Mouse (Mus musculus) midbrain, embryonic 12.5 days (tissue): Measurements from ENCODE around the gene Synm. TPM values are rescaled to one million over a fixed set of nuclear protein-coding genes. Genes with fewer than 3 reads are reported as not detected.

Source experiments
- ATAC-seq: fragments of 200-750 bp; cut with Nextera tagmentation; 2 replicates; pipeline ENCODE4 v1.8.0; 2017; ENCODE audit warnings: low read depth, moderate TSS enrichment, moderate library complexity; ENCODE audit not compliant: low FRiP score
- H3K27ac ChIP-seq: fragments of 300-500 bp; sonication (generic); replicated peaks from 2 replicates; pipeline ENCODE4 v1.5.1; 2016; ENCODE audit warnings: mild to moderate bottlenecking
- H3K27me3 ChIP-seq: fragments of 300-500 bp; sonication (generic); 2 replicates; pipeline ENCODE4 v1.6.1; 2016; ENCODE audit warnings: mild to moderate bottlenecking
- H3K36me3 ChIP-seq: fragments of 300-500 bp; sonication (generic); 2 replicates; pipeline ENCODE4 v1.6.1; 2016
- H3K4me1 ChIP-seq: fragments of 300-500 bp; sonication (generic); 2 replicates; pipeline ENCODE4 v1.6.1; 2016
- H3K4me2 ChIP-seq: fragments of 300-500 bp; sonication (generic); replicated peaks from 2 replicates; pipeline ENCODE4 v1.6.1; 2016; ENCODE audit warnings: mild to moderate bottlenecking, moderate library complexity
- H3K4me3 ChIP-seq: fragments of 300-500 bp; sonication (generic); 2 replicates; pipeline ENCODE4 v1.5.1; 2016; ENCODE audit warnings: mild to moderate bottlenecking
- H3K9ac ChIP-seq: fragments of 300-500 bp; sonication (generic); replicated peaks from 2 replicates; pipeline ENCODE4 v1.6.1; 2016; ENCODE audit warnings: mild to moderate bottlenecking, moderate library complexity
- H3K9me3 ChIP-seq: fragments of 300-500 bp; sonication (generic); 2 replicates; pipeline ENCODE4 v1.6.1; 2016; ENCODE audit warnings: mild to moderate bottlenecking
- WGBS: fragments of 180-500 bp; shearing (Covaris S2); methylation state at CpG from one replicate; pipeline ENCODE4 v1.1.7; 2016; 5-methylcytosine and 5-hydroxymethylcytosine counted together
- polyA plus RNA-seq: library from polyadenylated mRNA; unstranded; fragments of >200 nt; fragmentation: Nextera tagmentation; extraction: Ambion mirVana; gene quantifications from 2 replicates; pipeline ENCODE4 v1.2.1, GENCODE M21; 2016

Synm gene
- polyA plus RNA-seq, result 1.9 and 2.4 TPM in 2 replicates

- ATAC-seq, result peak; percentile 93
- Histone ChIP-seq H3K9me3 (no peaks in the 10 kb centered on the region), H3K4me1 (peaks cover 18% of the 10 kb centered on the region), H3K4me3 (peak within 1 kb of the TSS; percentile 61), H3K36me3 (no peaks in the 10 kb centered on the region), H3K27ac (peak within 1 kb of the TSS; percentile 43; the same call in 1 of the 2 replicates), H3K9ac (peak within 1 kb of the TSS; percentile 63), H3K4me2 (peak within 1 kb of the TSS; percentile 100), H3K27me3 (peaks cover 47% of the 10 kb centered on the region)
- 1% methylated on average over 36 of the region's 37 CpGs for WGBS
Measured at GRCm38 (mm10) chr7:67759629-67759995, at the start of gene Synm. Gene Synm, minus strand, starts transcription at chr7:67759742.

GRCm38 (mm10) chr7:67803857-67804215 lies 44.3 kb upstream of the Synm start:
- no peaks in the 10 kb centered on the region for H3K9me3 ChIP-seq
- 0 out of 2 replicates have a peak overlapping the region, but pooled peaks have one; percentile 34 for H3K9ac ChIP-seq
- H3K4me2 ChIP-seq, result peak overlapping the region; percentile 66
- peaks cover 11% of the 10 kb centered on the region for H3K4me1 ChIP-seq
- H3K36me3 ChIP-seq, result no peaks in the 10 kb centered on the region
- ATAC-seq, result no peak; the same call in none of the 2 replicates
- WGBS, result 14% methylated on average over 12 of the region's 13 CpGs
- H3K27me3 ChIP-seq, result peaks cover 21% of the 10 kb centered on the region
- no peak overlapping the region for H3K27ac ChIP-seq
- H3K4me3 ChIP-seq, result peak overlapping the region; percentile 33

DNA sequence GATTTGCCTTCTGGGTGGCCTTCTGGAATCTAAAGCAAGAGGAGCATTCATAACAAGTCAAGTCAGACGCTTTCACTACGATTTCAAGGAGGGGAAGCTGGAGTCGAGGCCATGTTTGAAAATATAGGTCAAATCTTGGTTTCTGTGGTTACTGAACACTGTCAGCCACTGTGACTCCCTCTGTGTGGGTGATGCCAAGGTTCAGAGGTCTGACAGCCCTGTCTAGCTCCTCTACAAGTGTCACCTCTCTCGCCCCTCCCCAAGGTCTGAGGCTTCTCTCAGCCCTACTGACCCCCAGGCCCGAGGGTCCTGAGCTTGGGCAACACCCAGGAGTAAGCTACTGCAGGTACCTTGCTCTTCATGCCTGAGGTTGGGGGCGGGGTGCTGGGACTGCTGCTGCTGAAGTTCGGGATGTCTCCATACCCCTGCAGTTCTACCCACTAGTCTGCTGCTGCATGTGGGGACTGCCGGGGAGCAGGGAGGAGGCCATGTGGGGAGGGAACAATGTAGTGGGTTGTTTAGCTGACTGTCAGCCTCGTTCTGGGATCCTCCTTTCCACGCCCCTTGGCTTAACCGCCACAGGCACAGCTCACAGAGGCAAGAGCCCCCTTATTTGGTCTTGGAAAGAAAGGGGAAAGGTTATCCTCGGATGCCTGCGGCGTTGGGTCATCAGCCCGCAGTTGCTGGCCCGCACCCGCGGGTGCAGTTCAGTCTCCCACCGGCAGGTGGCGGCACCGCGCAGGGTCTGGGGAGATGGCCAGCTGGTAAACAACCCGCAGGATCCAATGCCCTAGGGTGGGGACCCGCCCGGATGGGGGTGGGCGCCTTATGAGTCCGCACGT lies 43.7 kb upstream of the Synm start:
- WGBS, result 15% methylated on average over 28 of the region's 28 CpGs
- H3K4me2 ChIP-seq, result peak overlapping the region; percentile 66
- H3K4me1 ChIP-seq, result peaks cover 11% of the 10 kb centered on the region
- H3K4me3 ChIP-seq, result peak overlapping the region; percentile 33
- peaks cover 21% of the 10 kb centered on the region for H3K27me3 ChIP-seq
- H3K9ac ChIP-seq, result 0 out of 2 replicates have a peak overlapping the region, but pooled peaks have one; percentile 34
- H3K36me3 ChIP-seq, result no peaks in the 10 kb centered on the region
- peak; percentile 59 for ATAC-seq
- no peak overlapping the region for H3K27ac ChIP-seq
- no peaks in the 10 kb centered on the region for H3K9me3 ChIP-seq

DNA sequence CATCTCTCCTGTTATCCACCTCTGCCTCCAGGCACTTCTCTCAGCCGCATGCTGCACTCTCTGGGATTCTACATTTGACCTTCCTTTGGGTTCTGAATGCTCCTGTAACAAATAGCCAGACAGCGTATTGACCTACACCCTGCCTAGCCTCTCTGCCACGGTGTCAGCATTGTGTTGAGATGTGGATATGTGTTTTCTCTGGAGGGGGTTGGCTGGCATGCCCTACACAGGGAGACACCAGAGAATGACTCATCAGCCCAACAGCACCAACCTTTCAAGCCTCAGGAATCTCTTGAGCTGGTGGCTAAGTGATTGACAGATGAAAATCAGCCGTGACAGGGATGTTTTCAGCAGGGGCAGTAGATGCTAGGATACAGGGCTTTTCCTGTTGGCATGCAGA lies 41.5 kb upstream of the Synm start:
- WGBS, result 59% methylated on average over 4 of the region's 4 CpGs
- H3K4me1 ChIP-seq, result peaks cover 11% of the 10 kb centered on the region
- no peak for ATAC-seq
- H3K4me2 ChIP-seq, result no peak overlapping the region
- H3K27ac ChIP-seq, result no peak overlapping the region
- no peak overlapping the region for H3K4me3 ChIP-seq
- H3K36me3 ChIP-seq, result no peaks in the 10 kb centered on the region
- H3K27me3 ChIP-seq, result peaks cover 21% of the 10 kb centered on the region
- H3K9ac ChIP-seq, result no peak overlapping the region
- no peaks in the 10 kb centered on the region for H3K9me3 ChIP-seq

DNA sequence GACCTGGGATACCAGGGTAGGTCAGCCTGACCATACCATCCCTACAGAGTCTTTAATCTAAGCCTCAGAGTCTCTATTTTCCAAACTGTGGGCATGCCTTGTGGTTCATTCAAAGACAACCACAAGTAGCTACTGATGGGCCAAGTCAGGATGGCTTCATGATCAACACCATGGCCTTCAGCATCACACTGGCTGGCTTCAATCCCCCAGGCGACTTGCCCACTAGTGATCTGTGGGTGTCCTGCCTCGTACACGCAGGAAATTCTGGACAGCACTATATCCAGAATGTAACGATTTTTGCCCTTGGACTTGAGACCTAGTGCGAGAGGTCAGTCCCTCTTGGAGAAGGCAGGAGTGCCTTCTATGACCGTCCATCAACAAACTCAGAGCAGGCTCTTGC lies 41.0 kb upstream of the Synm start:
- H3K36me3 ChIP-seq, result no peaks in the 10 kb centered on the region
- no peaks in the 10 kb centered on the region for H3K9me3 ChIP-seq
- WGBS, result 90% methylated on average over 6 of the region's 6 CpGs
- H3K9ac ChIP-seq, result no peak overlapping the region
- peaks cover 11% of the 10 kb centered on the region for H3K4me1 ChIP-seq
- ATAC-seq, result no peak
- no peak overlapping the region for H3K27ac ChIP-seq
- no peak overlapping the region for H3K4me3 ChIP-seq
- H3K27me3 ChIP-seq, result peaks cover 21% of the 10 kb centered on the region
- no peak overlapping the region for H3K4me2 ChIP-seq

DNA sequence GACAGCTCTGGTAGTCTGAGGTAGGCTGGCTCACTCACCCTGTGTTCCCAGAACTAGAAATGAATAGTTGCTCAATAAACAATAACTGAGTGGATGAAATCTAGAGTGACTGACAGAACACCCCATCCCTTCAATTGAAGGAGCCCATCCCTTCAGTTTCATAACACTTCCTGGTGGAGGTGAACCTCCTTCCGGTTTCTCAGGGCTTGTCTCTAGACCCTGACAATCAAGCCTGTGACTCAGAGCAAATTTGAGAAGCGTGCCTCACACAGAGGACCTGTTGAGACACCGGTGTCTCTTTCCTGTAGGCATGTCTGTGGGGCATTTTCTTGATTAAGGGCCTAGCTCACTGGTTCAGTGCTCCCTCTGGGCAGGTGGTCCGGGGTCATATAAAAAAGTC lies 38.9 kb upstream of the Synm start:
- Histone ChIP-seq H3K27me3 (peaks cover 11% of the 10 kb centered on the region), H3K36me3 (no peaks in the 10 kb centered on the region), H3K4me3 (no peak overlapping the region), H3K4me2 (no peak overlapping the region), H3K9ac (no peak overlapping the region), H3K9me3 (no peaks in the 10 kb centered on the region), H3K4me1 (peaks cover 5% of the 10 kb centered on the region), H3K27ac (no peak overlapping the region)
- 84% methylated on average over 4 of the region's 4 CpGs for WGBS
- no peak for ATAC-seq

DNA sequence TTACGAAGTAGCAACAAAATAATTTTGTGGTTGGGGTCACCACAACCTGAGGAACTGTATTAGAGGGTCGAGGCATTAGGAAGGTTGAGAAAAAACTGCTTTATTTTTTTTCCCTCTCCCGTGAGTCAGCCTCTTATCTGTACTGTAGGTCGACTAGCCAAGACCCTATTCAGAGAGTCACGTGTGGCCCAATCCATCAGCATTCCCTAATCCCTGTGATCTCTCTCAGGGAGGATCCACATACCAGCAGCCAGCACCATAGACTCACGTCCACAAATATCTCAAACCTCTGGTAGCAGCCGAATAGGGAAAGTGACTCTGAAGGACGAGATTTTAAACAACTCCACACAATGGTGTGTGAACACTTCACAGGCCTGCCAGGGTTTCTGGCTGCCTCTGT lies 37.5 kb upstream of the Synm start:
- no peaks in the 10 kb centered on the region for H3K36me3 ChIP-seq
- H3K9ac ChIP-seq, result no peak overlapping the region
- no peak overlapping the region for H3K27ac ChIP-seq
- no peak overlapping the region for H3K4me2 ChIP-seq
- H3K9me3 ChIP-seq, result no peaks in the 10 kb centered on the region
- no peak for ATAC-seq
- no peaks in the 10 kb centered on the region for H3K4me1 ChIP-seq
- 33% methylated on average over 8 of the region's 8 CpGs for WGBS
- H3K4me3 ChIP-seq, result no peak overlapping the region
- no peaks in the 10 kb centered on the region; the same call in 1 of the 2 replicates for H3K27me3 ChIP-seq

GRCm38 (mm10) chr7:67793449-67793848 lies 33.9 kb upstream of the Synm start:
- H3K27ac ChIP-seq, result no peak overlapping the region
- H3K27me3 ChIP-seq, result no peaks in the 10 kb centered on the region
- 74% methylated on average over 7 of the region's 7 CpGs for WGBS
- H3K36me3 ChIP-seq, result no peaks in the 10 kb centered on the region
- no peaks in the 10 kb centered on the region for H3K9me3 ChIP-seq
- no peaks in the 10 kb centered on the region for H3K4me1 ChIP-seq
- no peak for ATAC-seq
- no peak overlapping the region for H3K4me3 ChIP-seq
- H3K4me2 ChIP-seq, result no peak overlapping the region
- H3K9ac ChIP-seq, result no peak overlapping the region

GRCm38 (mm10) chr7:67791256-67791655 lies 31.7 kb upstream of the Synm start:
- ATAC-seq, result no peak
- 64% methylated on average over 7 of the region's 7 CpGs for WGBS
- H3K27ac ChIP-seq, result no peak overlapping the region
- H3K4me1 ChIP-seq, result no peaks in the 10 kb centered on the region
- H3K9me3 ChIP-seq, result no peaks in the 10 kb centered on the region
- H3K36me3 ChIP-seq, result no peaks in the 10 kb centered on the region
- no peak overlapping the region for H3K4me3 ChIP-seq
- H3K4me2 ChIP-seq, result no peak overlapping the region
- H3K27me3 ChIP-seq, result no peaks in the 10 kb centered on the region
- H3K9ac ChIP-seq, result no peak overlapping the region

DNA sequence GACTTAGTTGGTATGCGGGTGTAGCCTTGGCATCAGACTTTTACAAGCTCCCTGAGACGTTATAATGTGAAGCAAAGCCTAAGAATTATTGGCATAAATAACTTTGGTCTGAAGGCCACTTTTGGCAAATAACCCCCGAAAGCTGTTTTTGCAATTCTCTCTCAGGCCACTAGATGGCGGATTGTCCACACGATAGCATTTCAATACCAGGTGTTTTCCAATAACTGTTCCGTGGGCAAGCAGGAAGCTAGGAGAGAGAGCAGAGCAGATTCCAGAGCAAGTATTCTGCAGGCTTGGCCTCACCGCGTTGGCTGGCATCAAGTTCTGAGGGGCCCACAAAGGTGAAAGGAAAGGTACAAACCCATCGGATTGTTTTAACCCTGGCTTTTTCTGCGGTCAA lies 29.2 kb upstream of the Synm start:
- Histone ChIP-seq H3K4me1 (no peaks in the 10 kb centered on the region), H3K4me3 (no peak overlapping the region), H3K9ac (no peak overlapping the region), H3K9me3 (no peaks in the 10 kb centered on the region), H3K27me3 (no peaks in the 10 kb centered on the region), H3K4me2 (no peak overlapping the region), H3K27ac (no peak overlapping the region), H3K36me3 (no peaks in the 10 kb centered on the region)
- 14% methylated on average over 10 of the region's 10 CpGs for WGBS
- no peak for ATAC-seq

GRCm38 (mm10) chr7:67787861-67788260 lies 28.3 kb upstream of the Synm start:
- no peaks in the 10 kb centered on the region for H3K27me3 ChIP-seq
- no peak overlapping the region for H3K27ac ChIP-seq
- no peak for ATAC-seq
- no peak overlapping the region for H3K4me2 ChIP-seq
- no peak overlapping the region for H3K4me3 ChIP-seq
- no peak overlapping the region for H3K9ac ChIP-seq
- H3K4me1 ChIP-seq, result no peaks in the 10 kb centered on the region
- no peaks in the 10 kb centered on the region for H3K9me3 ChIP-seq
- WGBS, result 70% methylated on average over 2 of the region's 2 CpGs
- H3K36me3 ChIP-seq, result no peaks in the 10 kb centered on the region

GRCm38 (mm10) chr7:67776636-67777305 lies 17.2 kb upstream of the Synm start:
- no peaks in the 10 kb centered on the region for H3K36me3 ChIP-seq
- 41% methylated on average over 12 of the region's 12 CpGs for whole genome bisulfite sequencing
- H3K4me3 ChIP-seq, result no peak overlapping the region
- no peak for ATAC-seq
- no peaks in the 10 kb centered on the region for H3K9me3 ChIP-seq
- H3K27ac ChIP-seq, result no peak overlapping the region
- no peak overlapping the region for H3K4me2 ChIP-seq
- no peak overlapping the region for H3K9ac ChIP-seq
- no peaks in the 10 kb centered on the region for H3K27me3 ChIP-seq
- H3K4me1 ChIP-seq, result no peaks in the 10 kb centered on the region; the same call in 1 of the 2 replicates
